Mouse (Mus musculus): ENCODE measurements around the gene Rtn4r. TPM values are rescaled to one million over a fixed set of nuclear protein-coding genes. Genes with fewer than 3 reads are reported as not detected.
A peak's percentile ranks its signal among the peaks of the same experiment; 100 is the strongest.

The Rtn4r gene
- polyA plus RNA-seq, 1 experiment from 2014 or later: 0.11 TPM

GRCm38 (mm10) chr16:18087101-18087500, 40.3 kb upstream of the Rtn4r start:
- 73% methylated on average over 5 of the region's 5 CpGs for WGBS (ENCODE audit: insufficient replicate concordance)
- Histone ChIP-seq H3K27ac (ENCODE audit: low read length) (no peak overlapping the region), H3K4me2 (ENCODE audit: low read depth, low read length) (no peak overlapping the region), H3K9me3 (replicated peaks; ENCODE audit: control insufficient read depth, low read length) (no peaks in the 10 kb centered on the region), H3K27me3 (ENCODE audit: control insufficient read depth, insufficient read depth, low read depth, low read length) (peaks cover 22% of the 10 kb centered on the region), H3K36me3 (ENCODE audit: control insufficient read depth, insufficient read depth) (no peaks in the 10 kb centered on the region), H3K9ac (ENCODE audit: low read depth, low read length) (no peak overlapping the region), H3K4me3 (ENCODE audit: low read depth, low read length) (no peak overlapping the region), H3K4me1 (ENCODE audit: control insufficient read depth, low read depth, low read length) (no peaks in the 10 kb centered on the region)
- ATAC-seq (ENCODE audit: low read depth): no peak

- ATAC-seq (ENCODE audit: low read depth): no peak
- H3K9me3 ChIP-seq (replicated peaks; ENCODE audit: control insufficient read depth, low read length): peaks cover 2% of the 10 kb centered on the region; the same call in 1 of the 2 replicates
- WGBS (ENCODE audit: insufficient replicate concordance): 22% methylated on average over 5 of the region's 5 CpGs
- no peaks in the 10 kb centered on the region for H3K4me1 ChIP-seq (ENCODE audit: control insufficient read depth, low read depth, low read length)
- no peak overlapping the region for H3K9ac ChIP-seq (ENCODE audit: low read depth, low read length)
- H3K27ac ChIP-seq (ENCODE audit: low read length): no peak overlapping the region
- no peak overlapping the region for H3K4me2 ChIP-seq (ENCODE audit: low read depth, low read length)
- H3K36me3 ChIP-seq (ENCODE audit: control insufficient read depth, insufficient read depth): no peaks in the 10 kb centered on the region
- no peaks in the 10 kb centered on the region for H3K27me3 ChIP-seq (ENCODE audit: control insufficient read depth, insufficient read depth, low read depth, low read length)
- H3K4me3 ChIP-seq (ENCODE audit: low read depth, low read length): no peak overlapping the region
These were observed 31.1 kb upstream of the Rtn4r start for GRCm38 (mm10) chr16:18096348-18096747.

GRCm38 (mm10) chr16:18102816-18103215, 24.6 kb upstream of the Rtn4r start:
- no peak overlapping the region for H3K4me2 ChIP-seq (ENCODE audit: low read depth, low read length)
- H3K9me3 ChIP-seq (replicated peaks; ENCODE audit: control insufficient read depth, low read length): no peaks in the 10 kb centered on the region
- no peak overlapping the region for H3K27ac ChIP-seq (ENCODE audit: low read length)
- H3K9ac ChIP-seq (ENCODE audit: low read depth, low read length): no peak overlapping the region
- 54% methylated on average over 4 of the region's 4 CpGs for WGBS (ENCODE audit: insufficient replicate concordance)
- H3K4me1 ChIP-seq (ENCODE audit: control insufficient read depth, low read depth, low read length): no peaks in the 10 kb centered on the region
- H3K4me3 ChIP-seq (ENCODE audit: low read depth, low read length): no peak overlapping the region
- ATAC-seq (ENCODE audit: low read depth): no peak
- H3K36me3 ChIP-seq (ENCODE audit: control insufficient read depth, insufficient read depth): no peaks in the 10 kb centered on the region
- H3K27me3 ChIP-seq (ENCODE audit: control insufficient read depth, insufficient read depth, low read depth, low read length): no peaks in the 10 kb centered on the region

- Histone ChIP-seq H3K4me1 (ENCODE audit: control insufficient read depth, low read depth, low read length) (no peaks in the 10 kb centered on the region), H3K9me3 (replicated peaks; ENCODE audit: control insufficient read depth, low read length) (no peaks in the 10 kb centered on the region), H3K9ac (ENCODE audit: low read depth, low read length) (no peak overlapping the region), H3K27ac (ENCODE audit: low read length) (no peak overlapping the region), H3K36me3 (ENCODE audit: control insufficient read depth, insufficient read depth) (no peaks in the 10 kb centered on the region), H3K4me2 (ENCODE audit: low read depth, low read length) (no peak overlapping the region), H3K4me3 (ENCODE audit: low read depth, low read length) (no peak overlapping the region), H3K27me3 (ENCODE audit: control insufficient read depth, insufficient read depth, low read depth, low read length) (no peaks in the 10 kb centered on the region)
- 45% methylated on average over 1 of the region's 1 CpGs for WGBS (ENCODE audit: insufficient replicate concordance)
- ATAC-seq (ENCODE audit: low read depth): no peak
These were observed 24.1 kb upstream of the Rtn4r start for GRCm38 (mm10) chr16:18103366-18103765.

GRCm38 (mm10) chr16:18103808-18104207, 23.6 kb upstream of the Rtn4r start:
- Histone ChIP-seq H3K27me3 (ENCODE audit: control insufficient read depth, insufficient read depth, low read depth, low read length) (no peaks in the 10 kb centered on the region), H3K27ac (ENCODE audit: low read length) (no peak overlapping the region), H3K36me3 (ENCODE audit: control insufficient read depth, insufficient read depth) (no peaks in the 10 kb centered on the region), H3K4me2 (ENCODE audit: low read depth, low read length) (no peak overlapping the region), H3K9me3 (replicated peaks; ENCODE audit: control insufficient read depth, low read length) (no peaks in the 10 kb centered on the region), H3K4me3 (ENCODE audit: low read depth, low read length) (no peak overlapping the region), H3K9ac (ENCODE audit: low read depth, low read length) (no peak overlapping the region), H3K4me1 (ENCODE audit: control insufficient read depth, low read depth, low read length) (no peaks in the 10 kb centered on the region)
- ATAC-seq (ENCODE audit: low read depth): no peak
- WGBS (ENCODE audit: insufficient replicate concordance): 39% methylated on average over 6 of the region's 6 CpGs

GRCm38 (mm10) chr16:18108221-18108966, 19.0 kb upstream of the Rtn4r start:
- H3K27me3 ChIP-seq (ENCODE audit: control insufficient read depth, insufficient read depth, low read depth, low read length): no peaks in the 10 kb centered on the region
- ATAC-seq (ENCODE audit: low read depth): peak; percentile 67
- H3K4me1 ChIP-seq (ENCODE audit: control insufficient read depth, low read depth, low read length): no peaks in the 10 kb centered on the region
- WGBS (ENCODE audit: insufficient replicate concordance): 31% methylated on average over 5 of the region's 5 CpGs
- no peaks in the 10 kb centered on the region for H3K36me3 ChIP-seq (ENCODE audit: control insufficient read depth, insufficient read depth)
- no peak overlapping the region for H3K9ac ChIP-seq (ENCODE audit: low read depth, low read length)
- no peaks in the 10 kb centered on the region for H3K9me3 ChIP-seq (replicated peaks; ENCODE audit: control insufficient read depth, low read length)
- H3K27ac ChIP-seq (ENCODE audit: low read length): no peak overlapping the region
- H3K4me2 ChIP-seq (ENCODE audit: low read depth, low read length): no peak overlapping the region
- H3K4me3 ChIP-seq (ENCODE audit: low read depth, low read length): no peak overlapping the region

- Histone ChIP-seq H3K4me2 (ENCODE audit: low read depth, low read length) (no peak overlapping the region), H3K9ac (ENCODE audit: low read depth, low read length) (no peak overlapping the region), H3K27ac (ENCODE audit: low read length) (no peak overlapping the region), H3K36me3 (ENCODE audit: control insufficient read depth, insufficient read depth) (no peaks in the 10 kb centered on the region), H3K27me3 (ENCODE audit: control insufficient read depth, insufficient read depth, low read depth, low read length) (no peaks in the 10 kb centered on the region), H3K4me1 (ENCODE audit: control insufficient read depth, low read depth, low read length) (no peaks in the 10 kb centered on the region), H3K9me3 (replicated peaks; ENCODE audit: control insufficient read depth, low read length) (no peaks in the 10 kb centered on the region), H3K4me3 (ENCODE audit: low read depth, low read length) (no peak overlapping the region)
- 45% methylated on average over 7 of the region's 7 CpGs for WGBS (ENCODE audit: insufficient replicate concordance)
- no peak for ATAC-seq (ENCODE audit: low read depth)
These were observed 16.4 kb upstream of the Rtn4r start for GRCm38 (mm10) chr16:18111042-18111441.

- 32% methylated on average over 4 of the region's 4 CpGs for WGBS (ENCODE audit: insufficient replicate concordance)
- Histone ChIP-seq H3K36me3 (ENCODE audit: control insufficient read depth, insufficient read depth) (no peaks in the 10 kb centered on the region), H3K27ac (ENCODE audit: low read length) (no peak overlapping the region), H3K4me2 (ENCODE audit: low read depth, low read length) (no peak overlapping the region), H3K4me3 (ENCODE audit: low read depth, low read length) (no peak overlapping the region), H3K4me1 (ENCODE audit: control insufficient read depth, low read depth, low read length) (no peaks in the 10 kb centered on the region), H3K9me3 (replicated peaks; ENCODE audit: control insufficient read depth, low read length) (no peaks in the 10 kb centered on the region), H3K27me3 (ENCODE audit: control insufficient read depth, insufficient read depth, low read depth, low read length) (no peaks in the 10 kb centered on the region), H3K9ac (ENCODE audit: low read depth, low read length) (no peak overlapping the region)
- no peak for ATAC-seq (ENCODE audit: low read depth)
These were observed 11.0 kb upstream of the Rtn4r start for GRCm38 (mm10) chr16:18116467-18116866.

GRCm38 (mm10) chr16:18118285-18118684, 9.2 kb upstream of the Rtn4r start:
- no peak overlapping the region for H3K4me2 ChIP-seq (ENCODE audit: low read depth, low read length)
- H3K27me3 ChIP-seq (ENCODE audit: control insufficient read depth, insufficient read depth, low read depth, low read length): no peaks in the 10 kb centered on the region
- H3K36me3 ChIP-seq (ENCODE audit: control insufficient read depth, insufficient read depth): no peaks in the 10 kb centered on the region
- no peaks in the 10 kb centered on the region; the same call in 1 of the 2 replicates for H3K4me1 ChIP-seq (ENCODE audit: control insufficient read depth, low read depth, low read length)
- WGBS (ENCODE audit: insufficient replicate concordance): 18% methylated on average over 3 of the region's 3 CpGs
- no peak overlapping the region for H3K9ac ChIP-seq (ENCODE audit: low read depth, low read length)
- H3K9me3 ChIP-seq (replicated peaks; ENCODE audit: control insufficient read depth, low read length): no peaks in the 10 kb centered on the region
- no peak for ATAC-seq (ENCODE audit: low read depth)
- H3K4me3 ChIP-seq (ENCODE audit: low read depth, low read length): no peak overlapping the region
- no peak overlapping the region for H3K27ac ChIP-seq (ENCODE audit: low read length)

Data from liver, embryonic 16.5 days (tissue).